Mouse (Mus musculus): ENCODE measurements around the gene Mapkap1.

DNA sequence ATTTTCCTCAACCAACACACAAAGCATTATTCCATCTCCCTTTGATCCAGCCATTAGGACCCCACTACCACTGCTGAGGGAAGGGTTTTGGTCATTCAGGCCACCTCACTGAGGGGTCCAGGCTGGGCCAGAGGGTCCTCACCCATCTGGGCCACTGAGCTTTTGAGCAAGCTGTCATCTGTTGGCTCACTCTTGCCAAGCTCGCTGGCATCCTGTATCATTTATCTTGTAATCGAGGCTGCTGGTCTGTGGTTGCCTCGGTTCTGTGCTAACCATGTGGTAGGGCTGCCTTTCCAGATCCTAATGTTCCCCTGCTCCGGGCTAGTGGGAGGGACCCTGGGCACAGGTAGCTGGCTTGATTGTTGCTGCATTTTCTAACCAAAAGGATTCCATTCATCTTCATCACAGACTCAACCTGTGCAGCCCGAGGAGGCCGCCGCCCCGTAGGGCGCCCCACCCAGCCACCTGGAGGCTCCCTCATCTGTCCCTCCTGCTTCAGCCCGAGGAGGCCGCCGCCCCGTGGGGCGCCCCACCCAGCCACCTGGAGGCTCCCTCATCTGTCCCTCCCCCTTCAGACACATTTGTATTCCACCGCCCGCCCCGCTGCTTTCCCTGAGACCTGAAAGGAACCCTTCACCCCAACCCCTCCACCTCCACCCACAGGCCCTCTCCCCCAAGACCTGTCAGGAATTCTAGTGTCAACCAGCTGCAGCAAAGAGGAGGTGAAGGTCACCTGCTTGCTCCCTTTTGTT, 262.0 kb downstream of the Mapkap1 start:
- TF ChIP-seq GATA1 (IDR thresholded peaks at IDR 0.05; ENCODE audit: low read length) (no peak), TAL1 (IDR thresholded peaks at IDR 0.05; ENCODE audit: low read length) (no peak)
